Mouse (Mus musculus) layer of hippocampus, adult 2 months (tissue): Measurements from ENCODE around the gene Blcap. TPM values are rescaled to one million over a fixed set of nuclear protein-coding genes. Genes with fewer than 3 reads are reported as not detected.

Source experiments
- DNase-seq, 2 experiments: peaks; one replicate each; pipeline ENCODE4 v3.0.0; 2022; ENCODE audit warnings: low spot score in 2 of 2
- H3K27ac ChIP-seq: fragments of 200-600 bp; 2 replicates; pipeline ENCODE4 v1.8.1; 2022
- H3K4me3 ChIP-seq: fragments of 200-600 bp; 2 replicates; pipeline ENCODE4 v1.8.1; 2022; ENCODE audit warnings: mild to moderate bottlenecking
- CTCF ChIP-seq: fragments of 200-600 bp; conservative IDR thresholded peaks from 2 replicates; pipeline ENCODE4 v1.8.1; 2022; ENCODE audit warnings: antibody characterized with exemption, mild to moderate bottlenecking, moderate library complexity
- microRNA-seq, 2 experiments: library from miRNA; unstranded; fragments of <30 nt; microRNA quantifications; one replicate each; pipeline ENCODE4 v1.2.0; 2021
- total RNA-seq, 2 experiments: library from RNA; stranded (reverse); gene quantifications; 2 replicates each; pipeline ENCODE4 v1.2.3; 2021

Blcap gene
- total RNA-seq, 2 experiments from 2014 or later: 131 to 139 TPM

GRCm38 (mm10) chr2:157530056-157530955 lies 40.8 kb downstream of the Blcap start:
- Histone ChIP-seq H3K27ac (peak overlapping the region; percentile 75), H3K4me3 (no peak overlapping the region)
- TF ChIP-seq CTCF: no peak
- peak in 1 of 2 experiments; percentile 67 for DNase-seq

DNA sequence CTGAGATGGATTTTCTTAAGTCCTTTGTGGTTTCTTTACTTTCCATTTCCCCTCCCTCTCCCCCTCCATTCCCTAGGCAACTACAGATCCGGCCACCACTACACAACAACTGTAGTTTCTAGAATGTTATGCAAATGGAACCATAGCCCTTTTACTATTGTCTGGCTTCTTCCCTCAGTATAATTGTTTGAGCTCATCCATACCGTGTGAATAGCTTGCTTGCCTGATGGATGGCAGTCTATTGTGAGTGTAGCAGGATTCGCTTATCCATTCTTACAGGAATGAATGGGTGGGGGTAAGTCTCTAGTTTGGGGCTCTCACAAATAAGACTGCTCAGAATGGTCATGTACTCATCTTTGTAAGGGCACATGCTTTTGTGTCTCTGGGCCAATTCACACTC lies 48.5 kb downstream of the Blcap start:
- no peak for DNase-seq
- no peak overlapping the region for H3K4me3 ChIP-seq
- no peak for TF ChIP-seq CTCF

GRCm38 (mm10) chr2:157520496-157520895 lies 50.6 kb downstream of the Blcap start:
- peak; percentile 40 to 64 for DNase-seq
- no peak for TF ChIP-seq CTCF
- peak overlapping the region; percentile 48; the same call in 1 of the 2 replicates for H3K27ac ChIP-seq
- H3K4me3 ChIP-seq: no peak overlapping the region

More for the DNA sequence above, 48.5 kb downstream of the Blcap start:
- H3K27ac ChIP-seq: no peak overlapping the region

GRCm38 (mm10) chr2:157519452-157519851 lies 51.6 kb downstream of the Blcap start:
- H3K4me3 ChIP-seq: no peak overlapping the region

GRCm38 (mm10) chr2:157518451-157518850 lies 52.6 kb downstream of the Blcap start:
- Histone ChIP-seq H3K4me3 (no peak overlapping the region), H3K27ac (no peak overlapping the region)
- TF ChIP-seq CTCF: no peak
- no peak for DNase-seq

More at GRCm38 (mm10) chr2:157519452-157519851, 51.6 kb downstream of the Blcap start:
- H3K27ac ChIP-seq: 0 out of 2 replicates have a peak overlapping the region, but pooled peaks have one; percentile 36
- no peak for TF ChIP-seq CTCF
- DNase-seq: no peak

GRCm38 (mm10) chr2:157517526-157517925 lies 53.5 kb downstream of the Blcap start:
- TF ChIP-seq CTCF: no peak
- no peak for DNase-seq
- Histone ChIP-seq H3K27ac (peak overlapping the region; percentile 18; the same call in 1 of the 2 replicates), H3K4me3 (no peak overlapping the region)

- Histone ChIP-seq H3K27ac (no peak overlapping the region), H3K4me3 (no peak overlapping the region)
- DNase-seq: no peak
- no peak for TF ChIP-seq CTCF
These were observed 56.7 kb downstream of the Blcap start for GRCm38 (mm10) chr2:157514353-157514752.

DNA sequence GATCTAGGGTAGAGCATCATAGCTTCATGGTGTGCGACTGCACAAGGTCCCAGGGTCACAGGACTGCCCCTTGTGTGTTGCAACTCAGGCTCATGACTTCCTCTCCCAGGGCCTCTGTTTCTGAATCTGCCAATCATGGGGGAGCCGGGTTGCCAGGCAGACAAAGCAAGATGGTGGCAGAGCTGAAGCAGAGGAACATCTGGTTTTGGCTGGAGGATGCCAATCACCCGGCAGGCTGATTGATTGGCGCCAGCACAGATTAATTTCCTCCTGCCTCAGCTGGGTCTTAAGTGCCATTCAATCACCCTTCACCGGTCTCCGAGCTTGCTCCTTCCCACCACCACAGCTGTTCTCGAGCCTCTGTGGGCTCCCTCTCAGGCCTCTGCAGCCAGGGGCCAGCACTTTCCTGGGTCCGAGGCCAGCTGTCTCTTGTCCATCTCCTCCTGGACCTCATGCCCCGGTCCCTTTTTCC lies 57.3 kb downstream of the Blcap start:
- no peak overlapping the region for H3K4me3 ChIP-seq
- peak overlapping the region; percentile 62; the same call in 1 of the 2 replicates for H3K27ac ChIP-seq
- no peak for DNase-seq
- TF ChIP-seq CTCF: no peak

DNA sequence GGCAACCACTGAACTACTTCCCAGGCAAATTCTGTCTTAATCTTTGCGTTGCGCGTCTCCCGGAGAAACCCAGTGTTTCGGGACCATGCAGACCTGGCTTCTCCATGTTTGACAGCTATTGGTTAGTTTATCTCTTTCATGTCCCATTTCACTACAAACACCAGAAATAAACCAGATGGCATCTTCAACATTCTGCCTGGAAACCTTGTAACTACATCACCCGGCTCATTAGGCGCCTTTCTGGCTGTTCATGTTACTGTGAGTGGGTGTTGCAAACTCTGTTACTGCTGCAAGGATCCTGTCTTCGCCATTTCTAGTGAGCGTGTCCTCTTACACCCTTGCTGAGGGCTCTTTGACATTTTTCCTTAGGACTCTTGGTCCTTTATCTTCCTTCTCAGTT lies 58.2 kb downstream of the Blcap start:
- Histone ChIP-seq H3K4me3 (no peak overlapping the region), H3K27ac (peak overlapping the region; percentile 68)
- no peak for TF ChIP-seq CTCF
- peak; percentile 58 to 77 for DNase-seq

GRCm38 (mm10) chr2:157510031-157510430 lies 61.0 kb downstream of the Blcap start:
- no peak overlapping the region for H3K27ac ChIP-seq
- H3K4me3 ChIP-seq: no peak overlapping the region
- DNase-seq: no peak
- no peak for TF ChIP-seq CTCF

- no peak overlapping the region for H3K4me3 ChIP-seq
- DNase-seq: no peak
- no peak for TF ChIP-seq CTCF
- no peak overlapping the region for H3K27ac ChIP-seq
These were observed 61.9 kb downstream of the Blcap start for GRCm38 (mm10) chr2:157509182-157509581.

DNA sequence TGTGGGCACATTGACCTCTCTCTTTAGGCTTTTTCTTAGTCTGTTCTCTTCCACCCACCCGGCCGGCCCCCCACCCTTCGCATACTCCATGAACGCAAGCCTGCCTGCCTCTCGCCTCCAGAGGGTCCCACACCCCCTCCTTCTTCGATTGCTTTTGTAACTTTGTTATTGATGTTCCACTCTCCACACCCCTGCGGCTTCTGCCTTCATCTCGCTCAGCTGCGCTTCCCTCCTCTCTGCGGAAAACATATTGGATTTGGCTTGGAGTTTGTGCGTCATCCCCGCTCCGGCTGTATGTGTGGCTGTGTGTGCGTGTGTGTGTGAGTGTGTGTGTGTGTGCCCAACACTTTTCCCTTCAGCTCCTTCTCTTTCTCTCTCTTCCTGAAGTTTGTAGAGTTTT lies 64.3 kb downstream of the Blcap start:
- peak overlapping the region; percentile 59; the same call in 1 of the 2 replicates for H3K27ac ChIP-seq

More for the DNA sequence above, 64.3 kb downstream of the Blcap start:
- TF ChIP-seq CTCF: no peak
- no peak overlapping the region for H3K4me3 ChIP-seq
- peak; percentile 71 to 87 for DNase-seq

Small RNA genes lying within 50 kb of the gene (microRNA-seq; reads per million reads assigned to microRNA genes)
- 0 to 0.64 reads per million in 2 experiments for gene Gm23134

Other genes with a start within 250 kb of the Blcap start
- gene Ghrh, start 223.8 kb downstream of the Blcap start, total RNA-seq: not detected
- gene Manbal, start 203.7 kb downstream of the Blcap start, total RNA-seq: 10 to 100 TPM; 52.0 to 55.7 TPM
- 100 to 1,000 TPM; 150 to 156 TPM for gene Src, start 152.8 kb downstream of the Blcap start, total RNA-seq
- 100 to 1,000 TPM; 437 to 558 TPM for gene Nnat, start 11.2 kb downstream of the Blcap start, total RNA-seq
- gene Ctnnbl1, start 166.1 kb upstream of the Blcap start, total RNA-seq: 10 to 100 TPM; 29.2 to 32.8 TPM